Mouse (Mus musculus) CH12.LX (cell line): ENCODE data around the gene Pak1. TPM values are rescaled to one million over a fixed set of nuclear protein-coding genes. Genes with fewer than 3 reads are reported as not detected.
"Not testable (repeated sequence)": the region's sequence is repeated elsewhere in the genome, so short reads cannot be mapped to it uniquely, and the experiment has no call there.

ENCODE experiments used
- DNase-seq: peaks from one replicate; pipeline ENCODE4 v3.0.0-alpha.2; 2013; ENCODE audit errors: extremely low read depth
- H3K27ac ChIP-seq: 2 replicates; pipeline ENCODE4 v1.5.1; 2012; ENCODE audit warnings: low read depth, mild to moderate bottlenecking, control low read depth, moderate library complexity; ENCODE audit not compliant: insufficient read depth
- H3K27me3 ChIP-seq: replicated peaks from 2 replicates; pipeline ENCODE3; 2012; ENCODE audit warnings: inconsistent platforms
- H3K36me3 ChIP-seq, 2 experiments: replicated peaks in 1 of 2; 2 replicates each; pipeline versions ENCODE3 to v1.6.1; 2012; ENCODE audit warnings: inconsistent platforms in 1 of 2, low read length in 1 of 2, mild to moderate bottlenecking in 1 of 2, mixed read lengths in 1 of 2, moderate library complexity in 1 of 2; ENCODE audit not compliant: control insufficient read depth in 1 of 2, insufficient read depth in 1 of 2
- H3K4me1 ChIP-seq, 2 experiments: 2 replicates each; pipeline ENCODE4 v1.6.1; 2012; ENCODE audit warnings: inconsistent platforms in 1 of 2, moderate library complexity in 1 of 2; ENCODE audit not compliant: insufficient read depth in 2 of 2, control insufficient read depth in 1 of 2
- H3K4me2 ChIP-seq: 2 replicates; pipeline ENCODE4 v1.6.1; 2012; ENCODE audit warnings: low read depth, mild to moderate bottlenecking, control low read depth; ENCODE audit not compliant: poor library complexity, insufficient read depth, severe bottlenecking
- H3K4me3 ChIP-seq, 3 experiments: fragments of 150-350 bp in 1 of 3; sonication (generic) in 1 of 3; replicated peaks in 1 of 3; 2 replicates each; pipeline versions ENCODE3 to v1.5.1; 2011 to 2012; ENCODE audit warnings: low read depth in 2 of 3, low read length in 2 of 3, mild to moderate bottlenecking in 2 of 3, moderate library complexity in 2 of 3, control low read depth in 1 of 3, improper control_type of control experiment in 1 of 3, inconsistent platforms in 1 of 3, mixed read lengths in 1 of 3; ENCODE audit not compliant: poor library complexity in 1 of 3
- H3K79me2 ChIP-seq: replicated peaks from 2 replicates; pipeline ENCODE4 v1.6.1; 2012; ENCODE audit warnings: mild to moderate bottlenecking, moderate library complexity; ENCODE audit not compliant: control insufficient read depth, poor library complexity, insufficient read depth, severe bottlenecking; ENCODE audit errors: extremely low read depth
- H3K9ac ChIP-seq: 2 replicates; pipeline ENCODE4 v1.6.1; 2012; ENCODE audit warnings: low read depth, mild to moderate bottlenecking, control low read depth, moderate library complexity; ENCODE audit not compliant: insufficient read depth
- H3K9me3 ChIP-seq: replicated peaks from 2 replicates; pipeline ENCODE3; 2012; ENCODE audit warnings: low read length, inconsistent platforms, mixed read lengths
- BHLHE40 ChIP-seq: IDR thresholded peaks from 2 replicates; pipeline ENCODE4 v1.6.1; 2011; ENCODE audit warnings: mild to moderate bottlenecking, low read depth, low read length, improper control_type of control experiment
- CHD1 ChIP-seq: IDR thresholded peaks from 2 replicates; pipeline ENCODE4 v1.6.1; 2012; ENCODE audit warnings: low read depth, low read length, improper control_type of control experiment, inconsistent platforms
- CHD2 ChIP-seq: IDR thresholded peaks from 2 replicates; pipeline ENCODE4 v1.6.1; 2011; ENCODE audit warnings: low read length, improper control_type of control experiment
- CTCF ChIP-seq, 2 experiments: IDR thresholded peaks in 1 of 2; conservative IDR thresholded peaks in 1 of 2; 2 replicates each; pipeline ENCODE4 v1.5.1; 2011 to 2012; ENCODE audit warnings: low read depth in 2 of 2, low read length in 2 of 2, improper control_type of control experiment in 1 of 2, inconsistent platforms in 1 of 2, mild to moderate bottlenecking in 1 of 2, moderate library complexity in 1 of 2
- ELF1 ChIP-seq: IDR thresholded peaks from 2 replicates; pipeline ENCODE4 v1.6.1; 2014; ENCODE audit warnings: low read depth, mild to moderate bottlenecking, inconsistent platforms, low read length, improper control_type of control experiment
- EP300 ChIP-seq: IDR thresholded peaks from 2 replicates; pipeline ENCODE4 v1.6.1; 2011; ENCODE audit warnings: low read length, improper control_type of control experiment
- HCFC1 ChIP-seq: IDR thresholded peaks from 2 replicates; pipeline ENCODE4 v1.6.1; 2012; ENCODE audit warnings: low read depth, mild to moderate bottlenecking, inconsistent platforms, low read length, improper control_type of control experiment
- IRF4 ChIP-seq: IDR thresholded peaks from 2 replicates; pipeline ENCODE4 v1.6.1; 2014; ENCODE audit warnings: low read depth, mild to moderate bottlenecking, inconsistent platforms, low read length, improper control_type of control experiment
- JUN ChIP-seq: IDR thresholded peaks from 2 replicates; pipeline ENCODE4 v1.6.1; 2011; ENCODE audit warnings: low read depth, mild to moderate bottlenecking, low read length, improper control_type of control experiment, moderate library complexity; ENCODE audit not compliant: insufficient read depth
- JUND ChIP-seq: conservative IDR thresholded peaks from 2 replicates; pipeline ENCODE4 v1.6.1; 2011; ENCODE audit warnings: low read depth, low read length, improper control_type of control experiment
- KAT2A ChIP-seq: IDR thresholded peaks from 2 replicates; pipeline ENCODE4 v1.6.1; 2012; ENCODE audit warnings: low read length, improper control_type of control experiment, inconsistent platforms; ENCODE audit not compliant: insufficient replicate concordance
- MAZ ChIP-seq: IDR thresholded peaks from 2 replicates; pipeline ENCODE4 v1.6.1; 2012; ENCODE audit warnings: low read depth, mild to moderate bottlenecking, inconsistent platforms, low read length, improper control_type of control experiment, moderate library complexity
- MEF2A ChIP-seq: IDR thresholded peaks from 2 replicates; pipeline ENCODE4 v1.6.1; 2014; ENCODE audit warnings: low read depth, mild to moderate bottlenecking, inconsistent platforms, low read length, improper control_type of control experiment, borderline replicate concordance
- MXI1 ChIP-seq: IDR thresholded peaks from 2 replicates; pipeline ENCODE4 v1.6.1; 2011; ENCODE audit warnings: mild to moderate bottlenecking, low read depth, low read length, improper control_type of control experiment
- NELFE ChIP-seq: IDR thresholded peaks from 2 replicates; pipeline ENCODE4 v1.6.1; 2011; ENCODE audit warnings: low read depth, low read length, improper control_type of control experiment
- NRF1 ChIP-seq: IDR thresholded peaks from 2 replicates; pipeline ENCODE4 v1.6.1; 2014; ENCODE audit warnings: low read depth, mild to moderate bottlenecking, inconsistent platforms, low read length, improper control_type of control experiment, moderate library complexity
- PAX5 ChIP-seq: IDR thresholded peaks from 2 replicates; pipeline ENCODE4 v1.6.1; 2012; ENCODE audit warnings: low read length, inconsistent platforms, mixed read lengths
- POLR2A ChIP-seq: IDR thresholded peaks from 2 replicates; pipeline ENCODE4 v1.6.1; 2011; ENCODE audit warnings: low read depth, mild to moderate bottlenecking, improper control_type of control experiment, low read length
- RCOR1 ChIP-seq: conservative IDR thresholded peaks from 2 replicates; pipeline ENCODE4 v1.6.1; 2012; ENCODE audit warnings: low read depth, mild to moderate bottlenecking, inconsistent platforms, low read length, improper control_type of control experiment
- SIN3A ChIP-seq: IDR thresholded peaks from 2 replicates; pipeline ENCODE4 v1.6.1; 2012; ENCODE audit warnings: low read length, improper control_type of control experiment, inconsistent platforms
- TBP ChIP-seq: conservative IDR thresholded peaks from 2 replicates; pipeline ENCODE4 v1.6.1; 2011; ENCODE audit warnings: low read depth, low read length, improper control_type of control experiment
- TCF12 ChIP-seq: IDR thresholded peaks from 2 replicates; pipeline ENCODE4 v1.6.1; 2014; ENCODE audit warnings: low read depth, mild to moderate bottlenecking, inconsistent platforms, low read length, improper control_type of control experiment
- UBTF ChIP-seq: IDR thresholded peaks from 2 replicates; pipeline ENCODE4 v1.6.1; 2012; ENCODE audit warnings: low read depth, mild to moderate bottlenecking, inconsistent platforms, low read length, improper control_type of control experiment, moderate library complexity
- ZC3H11A ChIP-seq: IDR thresholded peaks from 2 replicates; pipeline ENCODE4 v1.6.1; 2012; ENCODE audit warnings: low read depth, mild to moderate bottlenecking, inconsistent platforms, low read length, improper control_type of control experiment
- ZMIZ1 ChIP-seq: IDR thresholded peaks from 2 replicates; pipeline ENCODE4 v1.6.1; 2012; ENCODE audit warnings: low read depth, mild to moderate bottlenecking, inconsistent platforms, low read length, improper control_type of control experiment
- ZNF384 ChIP-seq: IDR thresholded peaks from 2 replicates; pipeline ENCODE4 v1.6.1; 2012; ENCODE audit warnings: low read depth, low read length, improper control_type of control experiment, inconsistent platforms
- dilution Hi-C: fragments of 300-500 bp; cut with MboI; formaldehyde crosslinking; loops from 2 replicates; pipeline ENCODE4 v1.14.3; 2020; ENCODE audit warnings: low sequenced_read_pairs; ENCODE audit not compliant: extremely low pct_unique_long_range_greater_than_20kb, extremely low pct_ligation_motif_present
- in situ Hi-C: fragments of 300-500 bp; cut with MboI; formaldehyde crosslinking; loops from 3 replicates; pipeline ENCODE4 v1.14.3; 2019; ENCODE audit warnings: low sequenced_read_pairs, low pct_ligation_motif_present, low pct_unique_long_range_greater_than_20kb, mixed read lengths
- polyA plus RNA-seq: library from polyadenylated mRNA; unstranded; fragments of >175 nt; gene quantifications from 2 replicates; pipeline ENCODE4 v1.2.1, GENCODE M21; 2012; ENCODE audit warnings: low read depth; ENCODE audit not compliant: insufficient read length
- total RNA-seq, 2 experiments: library from RNA; depleted of rRNA; stranded (reverse); fragments of 300-350 nt in 1 of 2; fragments of >200 nt in 1 of 2; gene quantifications; 2 replicates each; pipeline ENCODE4 v1.2.3; 2012 to 2014

Gene Pak1
- total and polyA plus RNA-seq, 3 experiments, result 0.93 to 5.4 (median 4.1) TPM

GRCm38 (mm10) chr7:97845546-97845945, 57.2 kb downstream of the Pak1 start:
- Histone ChIP-seq H3K36me3 (no peaks in the 10 kb centered on the region), H3K27me3 (no peaks in the 10 kb centered on the region), H3K9me3 (no peaks in the 10 kb centered on the region), H3K4me2 (no peak overlapping the region), H3K9ac (no peak overlapping the region), H3K79me2 (no peaks in the 10 kb centered on the region), H3K4me1 (peaks cover 2 to 9% of the 10 kb centered on the region in 2 experiments; a peak in 2 of 4 replicates), H3K4me3 (no peak overlapping the region), H3K27ac (no peak overlapping the region)
- dilution Hi-C loops (no loop called here), in situ Hi-C loops (no loop called here)
- DNase-seq, result no peak
- TF ChIP-seq ZMIZ1, result no peak
- no peak for TF ChIP-seq JUN
- TF ChIP-seq KAT2A, result no peak
- TF ChIP-seq TCF12, result no peak
- TF ChIP-seq CHD2, result no peak
- no peak for TF ChIP-seq ZNF384
- TF ChIP-seq CHD1, result no peak
- TF ChIP-seq TBP, result no peak
- no peak for TF ChIP-seq ZC3H11A
- TF ChIP-seq UBTF, result no peak
- TF ChIP-seq MXI1, result no peak
- no peak for TF ChIP-seq MAZ
- TF ChIP-seq HCFC1, result no peak
- no peak for TF ChIP-seq MEF2A
- no peak for TF ChIP-seq BHLHE40
- TF ChIP-seq CTCF (conservative IDR thresholded peaks at IDR 0.05 in 1 of 2, IDR thresholded peaks at IDR 0.05 in 1 of 2; ENCODE audit: low read depth in 2 of 2, low read length in 2 of 2), result no peak
- no peak for TF ChIP-seq IRF4
- TF ChIP-seq, all 38 proteins: peak for 0

- H3K4me1 ChIP-seq, result peaks cover 2 to 9% of the 10 kb centered on the region in 2 experiments; a peak in 2 of 4 replicates
- DNase-seq, result no peak
- H3K27ac ChIP-seq, result no peak overlapping the region
- no peaks in the 10 kb centered on the region for H3K36me3 ChIP-seq
- in situ Hi-C loops (no loop called here), dilution Hi-C loops (no loop called here)
- H3K4me3 ChIP-seq, result no peak overlapping the region
- TF ChIP-seq MXI1, result no peak
- TF ChIP-seq NRF1, result no peak
- TF ChIP-seq POLR2A, result no peak
- TF ChIP-seq JUND, result no peak
- no peak for TF ChIP-seq EP300
- TF ChIP-seq UBTF, result no peak
- no peak for TF ChIP-seq SIN3A
- TF ChIP-seq MAZ, result no peak
- TF ChIP-seq BHLHE40, result no peak
- no peak for TF ChIP-seq ELF1
- TF ChIP-seq CTCF (conservative IDR thresholded peaks at IDR 0.05 in 1 of 2, IDR thresholded peaks at IDR 0.05 in 1 of 2; ENCODE audit: low read depth in 2 of 2, low read length in 2 of 2), result no peak
- no peak for TF ChIP-seq ZNF384
- no peak for TF ChIP-seq NELFE
- no peak for TF ChIP-seq RCOR1
- no peak for TF ChIP-seq JUN
- no peak for TF ChIP-seq PAX5
- H3K4me2 ChIP-seq, result no peak overlapping the region
- H3K9ac ChIP-seq, result no peak overlapping the region
- H3K9me3 ChIP-seq, result no peaks in the 10 kb centered on the region
- no peaks in the 10 kb centered on the region for H3K27me3 ChIP-seq
- H3K79me2 ChIP-seq, result no peaks in the 10 kb centered on the region
These were observed 58.2 kb downstream of the Pak1 start for GRCm38 (mm10) chr7:97846539-97846938.

- H3K79me2 ChIP-seq, H3K27me3 ChIP-seq, H3K27ac ChIP-seq, DNase-seq, H3K9ac ChIP-seq, H3K36me3 ChIP-seq, H3K9me3 ChIP-seq, dilution Hi-C loops, in situ Hi-C loops, H3K4me1 ChIP-seq, H3K4me2 ChIP-seq, H3K4me3 ChIP-seq: not testable (repeated sequence)
These were observed 61.2 kb downstream of the Pak1 start for GRCm38 (mm10) chr7:97849557-97849956.
